Mouse (Mus musculus) midbrain, embryonic 13.5 days (tissue): ENCODE data around the gene 6430550D23Rik. TPM values are rescaled to one million over a fixed set of nuclear protein-coding genes. Genes with fewer than 3 reads are reported as not detected.
A peak's percentile ranks its signal among the peaks of the same experiment; 100 is the strongest.

ENCODE experiments used
- ATAC-seq: fragments of 200-750 bp; cut with Nextera tagmentation; 2 replicates; pipeline ENCODE4 v1.8.0; 2017; ENCODE audit warnings: mild to moderate bottlenecking, moderate TSS enrichment, moderate library complexity
- H3K27ac ChIP-seq: fragments of 300-500 bp; sonication (generic); 2 replicates; pipeline ENCODE4 v1.5.1; 2015; ENCODE audit warnings: inconsistent platforms, mild to moderate bottlenecking, moderate library complexity
- H3K27me3 ChIP-seq: fragments of 300-500 bp; sonication (generic); 2 replicates; pipeline ENCODE4 v1.6.1; 2015; ENCODE audit warnings: mild to moderate bottlenecking, inconsistent platforms
- H3K36me3 ChIP-seq: fragments of 300-500 bp; sonication (generic); 2 replicates; pipeline ENCODE4 v1.6.1; 2015; ENCODE audit warnings: mild to moderate bottlenecking, inconsistent platforms
- H3K4me1 ChIP-seq: fragments of 300-500 bp; sonication (generic); replicated peaks from 2 replicates; pipeline ENCODE4 v1.6.1; 2015; ENCODE audit warnings: inconsistent platforms
- H3K4me2 ChIP-seq: fragments of 300-500 bp; sonication (generic); replicated peaks from 2 replicates; pipeline ENCODE4 v1.6.1; 2015; ENCODE audit warnings: moderate library complexity, mild to moderate bottlenecking, inconsistent platforms
- H3K4me3 ChIP-seq: fragments of 300-500 bp; sonication (generic); replicated peaks from 2 replicates; pipeline ENCODE4 v1.5.1; 2015; ENCODE audit warnings: mild to moderate bottlenecking, inconsistent platforms
- H3K9ac ChIP-seq: fragments of 300-500 bp; sonication (generic); replicated peaks from 2 replicates; pipeline ENCODE4 v1.6.1; 2015; ENCODE audit warnings: mild to moderate bottlenecking, inconsistent platforms
- H3K9me3 ChIP-seq: fragments of 300-500 bp; sonication (generic); 2 replicates; pipeline ENCODE4 v1.6.1; 2016; ENCODE audit warnings: mild to moderate bottlenecking, inconsistent platforms
- WGBS: fragments of 180-500 bp; shearing (Covaris S2); methylation state at CpG from one replicate; pipeline ENCODE4 v1.1.7; 2015; 5-methylcytosine and 5-hydroxymethylcytosine counted together
- polyA plus RNA-seq: library from polyadenylated mRNA; unstranded; fragments of >200 nt; fragmentation: Nextera tagmentation; extraction: Ambion mirVana; gene quantifications from 2 replicates; pipeline ENCODE4 v1.2.1, GENCODE M21; 2015

The 6430550D23Rik gene
- polyA plus RNA-seq, 1 experiment from 2014 or later = 1.9 TPM

DNA sequence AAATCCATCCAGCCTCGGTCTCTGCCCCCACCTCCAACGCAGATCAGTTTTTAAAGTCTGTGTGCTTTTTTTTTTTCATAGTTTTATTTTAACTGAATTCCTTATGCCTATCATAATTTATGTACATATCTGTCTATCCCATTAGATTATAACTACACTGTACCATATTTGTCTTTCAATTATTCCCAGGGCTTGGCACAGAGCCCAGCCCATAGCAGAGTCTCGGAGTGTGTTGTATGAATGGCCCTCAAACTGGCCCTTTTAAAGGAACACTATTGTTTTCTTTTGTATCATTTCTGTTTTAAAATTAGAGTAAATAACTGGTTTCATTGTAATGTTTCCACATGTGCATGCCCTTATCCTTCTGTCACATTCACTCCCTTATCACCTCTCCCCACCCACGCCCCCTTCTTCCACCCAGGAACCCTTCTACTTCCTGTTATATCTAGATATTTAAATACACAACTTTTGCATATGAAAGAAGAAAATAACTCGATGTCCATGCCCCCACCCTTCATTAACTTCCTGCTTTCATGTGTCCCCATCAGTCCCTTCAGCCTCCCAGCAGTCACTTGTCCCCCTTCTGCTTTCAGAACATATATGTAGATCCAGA is 60.3 kb downstream of the 6430550D23Rik start:
- Histone ChIP-seq H3K36me3 (no peaks in the 10 kb centered on the region), H3K9me3 (no peaks in the 10 kb centered on the region), H3K9ac (no peak overlapping the region), H3K4me3 (no peak overlapping the region), H3K27ac (no peak overlapping the region), H3K4me1 (peaks cover 34% of the 10 kb centered on the region), H3K27me3 (0 out of 2 replicates have a peak, but pooled peaks cover 7% of the 10 kb centered on the region), H3K4me2 (no peak overlapping the region)
- no peak for ATAC-seq
- WGBS = 71% methylated on average over 5 of the region's 5 CpGs

- H3K9me3 ChIP-seq = no peaks in the 10 kb centered on the region
- peaks cover 34% of the 10 kb centered on the region for H3K4me1 ChIP-seq
- H3K27me3 ChIP-seq = 0 out of 2 replicates have a peak, but pooled peaks cover 7% of the 10 kb centered on the region
- WGBS = under 1% methylated on average over 4 of the region's 4 CpGs
- H3K27ac ChIP-seq = no peak overlapping the region
- peak; percentile 30; the same call in 1 of the 2 replicates for ATAC-seq
- H3K4me2 ChIP-seq = no peak overlapping the region
- no peak overlapping the region for H3K9ac ChIP-seq
- no peaks in the 10 kb centered on the region for H3K36me3 ChIP-seq
- H3K4me3 ChIP-seq = no peak overlapping the region
Observed at GRCm38 (mm10) chr2:155946499-155946898, 61.3 kb downstream of the 6430550D23Rik start.

GRCm38 (mm10) chr2:155946069-155946468 is 61.7 kb downstream of the 6430550D23Rik start:
- ATAC-seq = no peak
- no peaks in the 10 kb centered on the region for H3K36me3 ChIP-seq
- H3K4me3 ChIP-seq = no peak overlapping the region
- 0 out of 2 replicates have a peak, but pooled peaks cover 7% of the 10 kb centered on the region for H3K27me3 ChIP-seq
- 3% methylated on average over 7 of the region's 7 CpGs for WGBS
- H3K27ac ChIP-seq = no peak overlapping the region
- H3K4me2 ChIP-seq = no peak overlapping the region
- H3K9me3 ChIP-seq = no peaks in the 10 kb centered on the region
- H3K4me1 ChIP-seq = peaks cover 34% of the 10 kb centered on the region
- no peak overlapping the region for H3K9ac ChIP-seq

DNA sequence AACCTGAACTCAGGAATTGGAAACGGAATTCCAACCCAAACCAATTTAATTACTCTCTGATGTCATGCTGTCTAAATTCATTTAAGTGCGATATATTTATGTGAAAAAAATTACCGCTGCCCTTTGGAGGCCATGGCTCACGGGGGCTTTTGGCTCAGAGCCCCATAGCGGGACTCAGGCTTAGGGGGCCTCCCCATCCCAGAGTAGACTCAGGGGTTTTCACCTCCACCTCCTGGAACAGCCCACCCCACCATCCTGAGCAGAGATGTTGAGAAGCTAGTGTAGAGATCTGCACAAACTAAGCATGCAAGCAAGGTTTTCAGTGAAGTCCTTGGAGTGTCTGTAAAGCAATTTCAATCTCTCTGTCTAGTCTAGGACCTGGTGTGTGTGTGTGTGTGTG is 62.2 kb downstream of the 6430550D23Rik start:
- 71% methylated on average over 5 of the region's 5 CpGs for WGBS
- ATAC-seq = no peak
- H3K4me2 ChIP-seq = no peak overlapping the region

DNA sequence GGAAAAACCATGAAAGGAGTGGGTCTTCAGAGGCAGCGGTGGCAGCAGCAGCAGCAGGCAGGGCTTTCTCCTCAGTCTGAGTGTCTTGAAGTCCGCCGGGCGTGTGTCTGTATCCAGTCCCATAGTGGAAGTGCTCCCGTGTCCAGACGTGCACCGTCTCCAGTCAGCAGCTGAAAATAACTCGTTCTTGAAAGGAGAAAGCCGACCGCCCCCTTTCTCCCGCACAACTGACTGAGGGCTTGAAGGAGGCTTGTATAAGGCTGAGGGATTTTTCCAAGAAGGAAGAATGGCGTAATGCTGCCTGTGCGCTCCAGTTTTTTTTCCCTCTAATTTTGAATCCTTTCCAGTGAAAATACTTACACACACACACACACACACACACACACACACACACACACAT is 62.7 kb downstream of the 6430550D23Rik start, which contains the start of gene Gdf5:
TSS of gene Gdf5 (minus strand) at position 244 of the 400 bp plus-strand sequence.
- Histone ChIP-seq H3K4me2 (no peak within 1 kb of the TSS), H3K9me3 (no peaks in the 10 kb centered on the region), H3K9ac (no peak within 1 kb of the TSS), H3K36me3 (no peaks in the 10 kb centered on the region), H3K4me1 (peaks cover 34% of the 10 kb centered on the region), H3K27ac (0 out of 2 replicates have a peak within 1 kb of the TSS, but pooled peaks have one; percentile 15), H3K27me3 (0 out of 2 replicates have a peak, but pooled peaks cover 7% of the 10 kb centered on the region), H3K4me3 (no peak within 1 kb of the TSS)
- ATAC-seq = no peak
- 52% methylated on average over 13 of the region's 13 CpGs for WGBS

More for the DNA sequence above, 62.2 kb downstream of the 6430550D23Rik start:
- Histone ChIP-seq H3K27me3 (0 out of 2 replicates have a peak, but pooled peaks cover 7% of the 10 kb centered on the region), H3K9ac (no peak overlapping the region), H3K4me3 (no peak overlapping the region), H3K9me3 (no peaks in the 10 kb centered on the region), H3K27ac (no peak overlapping the region), H3K4me1 (peaks cover 34% of the 10 kb centered on the region), H3K36me3 (no peaks in the 10 kb centered on the region)

DNA sequence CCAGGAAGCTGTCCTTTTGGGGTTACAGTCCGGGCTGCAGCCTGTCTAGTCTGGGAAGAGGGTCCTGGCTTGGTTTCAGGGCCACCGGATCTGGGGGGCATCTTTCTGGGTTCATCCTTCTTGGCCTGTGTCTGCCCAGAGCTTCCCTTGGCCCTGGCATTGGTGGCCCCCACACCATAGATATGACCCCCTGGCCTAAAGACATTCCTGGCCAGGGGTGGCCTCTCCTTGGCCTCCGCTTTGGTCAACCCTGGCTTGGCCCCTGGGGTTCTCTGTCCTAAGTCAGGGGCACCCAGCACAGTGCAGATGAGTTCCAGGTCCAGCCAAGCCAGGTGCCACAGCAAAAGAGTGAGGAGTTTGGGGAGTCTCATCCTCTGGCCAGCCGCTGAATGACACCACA is 63.1 kb downstream of the 6430550D23Rik start:
- peaks cover 34% of the 10 kb centered on the region for H3K4me1 ChIP-seq
- H3K9me3 ChIP-seq = no peaks in the 10 kb centered on the region
- H3K27me3 ChIP-seq = 0 out of 2 replicates have a peak, but pooled peaks cover 7% of the 10 kb centered on the region
- no peaks in the 10 kb centered on the region for H3K36me3 ChIP-seq
- ATAC-seq = no peak
- no peak overlapping the region for H3K4me3 ChIP-seq
- no peak overlapping the region for H3K4me2 ChIP-seq
- H3K9ac ChIP-seq = no peak overlapping the region
- 77% methylated on average over 4 of the region's 4 CpGs for WGBS
- H3K27ac ChIP-seq = no peak overlapping the region

DNA sequence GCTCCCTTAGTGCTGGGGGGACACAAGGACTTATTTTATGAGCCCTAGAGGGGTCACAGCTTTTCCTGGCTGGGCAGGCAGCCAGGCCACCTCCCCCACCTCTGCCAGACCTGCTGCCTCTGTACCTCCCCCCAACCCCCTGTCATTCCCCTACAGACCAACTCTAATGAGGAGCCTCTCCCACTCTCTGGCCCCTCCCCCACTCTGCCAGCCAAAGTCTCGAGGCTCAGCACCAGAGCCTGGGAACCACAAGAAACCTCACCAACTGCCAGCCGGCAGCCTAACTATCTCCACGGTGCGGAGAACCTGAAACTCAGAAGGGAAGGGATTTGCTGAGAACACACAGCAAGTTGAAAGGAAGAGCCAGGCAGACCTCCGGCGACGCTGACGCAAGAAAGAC is 64.3 kb downstream of the 6430550D23Rik start:
- H3K4me3 ChIP-seq = 0 out of 2 replicates have a peak overlapping the region, but pooled peaks have one; percentile 15
- H3K27ac ChIP-seq = no peak overlapping the region
- peak overlapping the region; percentile 40 for H3K4me2 ChIP-seq
- H3K27me3 ChIP-seq = 0 out of 2 replicates have a peak, but pooled peaks cover 7% of the 10 kb centered on the region
- H3K9me3 ChIP-seq = no peaks in the 10 kb centered on the region
- ATAC-seq = no peak
- WGBS = under 1% methylated on average over 8 of the region's 8 CpGs
- H3K36me3 ChIP-seq = no peaks in the 10 kb centered on the region
- peaks cover 28% of the 10 kb centered on the region for H3K4me1 ChIP-seq
- peak overlapping the region; percentile 46; the same call in 1 of the 2 replicates for H3K9ac ChIP-seq

DNA sequence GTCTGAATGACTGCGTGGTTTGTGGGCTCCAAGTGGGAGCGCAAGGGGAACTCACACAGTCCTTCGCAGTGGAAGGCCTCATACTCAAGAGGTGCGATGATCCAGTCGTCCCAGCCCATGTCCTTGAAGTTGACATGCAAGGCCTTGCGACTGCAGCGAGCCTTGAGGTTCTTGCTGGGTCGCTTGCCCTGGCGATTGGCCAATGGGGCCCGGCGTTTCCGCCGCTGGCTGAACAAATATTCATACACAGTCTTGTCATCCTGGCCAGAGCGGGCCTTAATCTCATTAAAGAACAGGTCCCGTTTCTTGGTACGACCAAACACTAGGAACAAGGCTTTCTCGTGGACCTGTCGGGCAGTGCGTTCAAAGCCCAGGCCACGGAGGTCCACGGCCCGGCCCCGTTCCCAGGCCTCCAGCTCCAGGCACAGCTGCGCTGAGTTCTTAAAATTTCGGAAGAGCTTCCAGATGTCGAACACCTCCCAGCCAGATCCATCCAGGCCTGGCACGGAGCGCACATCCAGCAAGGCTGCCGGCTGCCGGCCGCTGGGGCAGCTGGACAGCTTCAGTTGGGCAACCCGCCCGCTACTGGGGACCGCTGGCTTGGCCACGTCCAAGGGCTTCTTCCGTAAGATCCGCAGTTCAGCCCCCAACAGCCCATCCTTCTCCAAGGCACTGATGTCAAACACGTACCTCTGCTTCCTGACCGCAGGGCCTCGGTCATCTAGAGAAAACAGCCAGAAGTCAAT is 65.9 kb downstream of the 6430550D23Rik start:
- no peaks in the 10 kb centered on the region for H3K36me3 ChIP-seq
- no peak for ATAC-seq
- no peak overlapping the region for H3K4me3 ChIP-seq
- H3K27ac ChIP-seq = no peak overlapping the region
- 92% methylated on average over 40 of the region's 40 CpGs for WGBS
- no peak overlapping the region for H3K9ac ChIP-seq
- H3K9me3 ChIP-seq = no peaks in the 10 kb centered on the region
- H3K4me1 ChIP-seq = peaks cover 22% of the 10 kb centered on the region
- H3K4me2 ChIP-seq = no peak overlapping the region
- 0 out of 2 replicates have a peak, but pooled peaks cover 7% of the 10 kb centered on the region for H3K27me3 ChIP-seq

GRCm38 (mm10) chr2:155940681-155941080 is 67.1 kb downstream of the 6430550D23Rik start, which contains the start of gene Gm15557:
Gene Gm15557, plus strand, starts transcription at chr2:155940728.
- Histone ChIP-seq H3K4me2 (no peak within 1 kb of the TSS), H3K9me3 (no peaks in the 10 kb centered on the region), H3K27ac (no peak within 1 kb of the TSS), H3K9ac (no peak within 1 kb of the TSS), H3K36me3 (no peaks in the 10 kb centered on the region), H3K4me3 (no peak within 1 kb of the TSS), H3K27me3 (0 out of 2 replicates have a peak, but pooled peaks cover 7% of the 10 kb centered on the region), H3K4me1 (peaks cover 13% of the 10 kb centered on the region)
- 89% methylated on average over 3 of the region's 3 CpGs for WGBS
- no peak for ATAC-seq

GRCm38 (mm10) chr2:155939897-155940529 is 67.8 kb downstream of the 6430550D23Rik start:
- H3K4me2 ChIP-seq = no peak overlapping the region
- no peaks in the 10 kb centered on the region for H3K9me3 ChIP-seq
- H3K9ac ChIP-seq = no peak overlapping the region
- no peaks in the 10 kb centered on the region for H3K36me3 ChIP-seq
- WGBS = 82% methylated on average over 7 of the region's 7 CpGs
- peaks cover 13% of the 10 kb centered on the region for H3K4me1 ChIP-seq
- 0 out of 2 replicates have a peak, but pooled peaks cover 7% of the 10 kb centered on the region for H3K27me3 ChIP-seq
- no peak overlapping the region for H3K27ac ChIP-seq
- H3K4me3 ChIP-seq = no peak overlapping the region
- ATAC-seq = no peak

- ATAC-seq = peak; percentile 97
- no peaks in the 10 kb centered on the region for H3K36me3 ChIP-seq
- no peaks in the 10 kb centered on the region for H3K9me3 ChIP-seq
- H3K4me2 ChIP-seq = peak within 1 kb of the TSS; percentile 69
- no peaks in the 10 kb centered on the region for H3K27me3 ChIP-seq
- H3K4me1 ChIP-seq = peaks cover 19% of the 10 kb centered on the region
- H3K4me3 ChIP-seq = peak within 1 kb of the TSS; percentile 69
- peak within 1 kb of the TSS; percentile 68 for H3K9ac ChIP-seq
- under 1% methylated on average over 38 of the region's 38 CpGs for WGBS
- peak within 1 kb of the TSS; percentile 88 for H3K27ac ChIP-seq
Observed at GRCm38 (mm10) chr2:155929531-155930442, 78.0 kb downstream of the 6430550D23Rik start, which contains the start of gene Uqcc1. Gene Uqcc1, minus strand, starts transcription at chr2:155930310.
